Mouse (Mus musculus): ENCODE results near the gene Enam. TPM values are rescaled to one million over a fixed set of nuclear protein-coding genes. Genes with fewer than 3 reads are reported as not detected.
"Not testable (repeated sequence)": the region's sequence is repeated elsewhere in the genome, so short reads cannot be mapped to it uniquely, and the experiment has no call there.

Enam gene
- polyA plus RNA-seq, 1 experiment: not detected

GRCm38 (mm10) chr5:88519232-88519631, 31.5 kb downstream of the Enam start:
- no peaks in the 10 kb centered on the region for H3K27me3 ChIP-seq (ENCODE audit: control insufficient read depth)
- no peaks in the 10 kb centered on the region for H3K9me3 ChIP-seq (ENCODE audit: control insufficient read depth, low read length)
- TF ChIP-seq TAL1 (IDR thresholded peaks at IDR 0.05; ENCODE audit: low read length) (no peak), GATA1 (IDR thresholded peaks at IDR 0.05; ENCODE audit: low read length) (no peak)
- no peaks in the 10 kb centered on the region for H3K36me3 ChIP-seq (ENCODE audit: control insufficient read depth)
- no peak overlapping the region for H3K4me3 ChIP-seq (replicated peaks)
- no peaks in the 10 kb centered on the region for H3K4me1 ChIP-seq (ENCODE audit: control insufficient read depth)

GRCm38 (mm10) chr5:88527657-88528056, 39.9 kb downstream of the Enam start, which contains the start of gene Jchain:
TSS of gene Jchain (minus strand) at chr5:88527891.
- Histone ChIP-seq H3K4me3 (replicated peaks) (no peak within 1 kb of the TSS), H3K9me3 (ENCODE audit: control insufficient read depth, low read length) (no peaks in the 10 kb centered on the region), H3K27me3 (ENCODE audit: control insufficient read depth) (no peaks in the 10 kb centered on the region), H3K4me1 (ENCODE audit: control insufficient read depth) (no peaks in the 10 kb centered on the region), H3K36me3 (ENCODE audit: control insufficient read depth) (no peaks in the 10 kb centered on the region)
- TF ChIP-seq TAL1 (IDR thresholded peaks at IDR 0.05; ENCODE audit: low read length): no peak
- no peak for TF ChIP-seq GATA1 (IDR thresholded peaks at IDR 0.05; ENCODE audit: low read length)

GRCm38 (mm10) chr5:88530908-88531307, 43.1 kb downstream of the Enam start:
- Histone ChIP-seq H3K27me3 (ENCODE audit: control insufficient read depth) (no peaks in the 10 kb centered on the region), H3K36me3 (ENCODE audit: control insufficient read depth) (no peaks in the 10 kb centered on the region), H3K4me1 (ENCODE audit: control insufficient read depth) (no peaks in the 10 kb centered on the region), H3K4me3 (replicated peaks) (no peak overlapping the region), H3K9me3 (ENCODE audit: control insufficient read depth, low read length) (no peaks in the 10 kb centered on the region)
- TF ChIP-seq TAL1 (IDR thresholded peaks at IDR 0.05; ENCODE audit: low read length): no peak
- TF ChIP-seq GATA1 (IDR thresholded peaks at IDR 0.05; ENCODE audit: low read length): no peak

GRCm38 (mm10) chr5:88534697-88535096, 46.9 kb downstream of the Enam start:
- TF ChIP-seq TAL1 (IDR thresholded peaks at IDR 0.05; ENCODE audit: low read length) (no peak), GATA1 (IDR thresholded peaks at IDR 0.05; ENCODE audit: low read length) (no peak)
- H3K27me3 ChIP-seq (ENCODE audit: control insufficient read depth): no peaks in the 10 kb centered on the region
- H3K4me3 ChIP-seq (replicated peaks): no peak overlapping the region
- no peaks in the 10 kb centered on the region for H3K36me3 ChIP-seq (ENCODE audit: control insufficient read depth)
- no peaks in the 10 kb centered on the region for H3K9me3 ChIP-seq (ENCODE audit: control insufficient read depth, low read length)
- no peaks in the 10 kb centered on the region for H3K4me1 ChIP-seq (ENCODE audit: control insufficient read depth)

- Histone ChIP-seq H3K4me3 (replicated peaks) (no peak overlapping the region), H3K9me3 (ENCODE audit: control insufficient read depth, low read length) (no peaks in the 10 kb centered on the region), H3K36me3 (ENCODE audit: control insufficient read depth) (no peaks in the 10 kb centered on the region), H3K4me1 (ENCODE audit: control insufficient read depth) (no peaks in the 10 kb centered on the region), H3K27me3 (ENCODE audit: control insufficient read depth) (no peaks in the 10 kb centered on the region)
- TF ChIP-seq TAL1 (IDR thresholded peaks at IDR 0.05; ENCODE audit: low read length) (no peak), GATA1 (IDR thresholded peaks at IDR 0.05; ENCODE audit: low read length) (no peak)
Observed at GRCm38 (mm10) chr5:88540845-88541244, 53.1 kb downstream of the Enam start.

GRCm38 (mm10) chr5:88542651-88543282, 55.0 kb downstream of the Enam start:
- no peaks in the 10 kb centered on the region for H3K4me1 ChIP-seq (ENCODE audit: control insufficient read depth)
- H3K36me3 ChIP-seq (ENCODE audit: control insufficient read depth): no peaks in the 10 kb centered on the region
- no peak overlapping the region for H3K4me3 ChIP-seq (replicated peaks)
- TF ChIP-seq TAL1 (IDR thresholded peaks at IDR 0.05; ENCODE audit: low read length): no peak
- TF ChIP-seq GATA1 (IDR thresholded peaks at IDR 0.05; ENCODE audit: low read length): no peak
- H3K27me3 ChIP-seq (ENCODE audit: control insufficient read depth): no peaks in the 10 kb centered on the region
- no peaks in the 10 kb centered on the region for H3K9me3 ChIP-seq (ENCODE audit: control insufficient read depth, low read length)

GRCm38 (mm10) chr5:88544411-88544810, 56.6 kb downstream of the Enam start:
- not testable (repeated sequence) for H3K36me3 ChIP-seq (ENCODE audit: control insufficient read depth); H3K9me3 ChIP-seq (ENCODE audit: control insufficient read depth, low read length); H3K4me3 ChIP-seq (replicated peaks); H3K4me1 ChIP-seq (ENCODE audit: control insufficient read depth); H3K27me3 ChIP-seq (ENCODE audit: control insufficient read depth)

GRCm38 (mm10) chr5:88545536-88545935, 57.8 kb downstream of the Enam start:
- Histone ChIP-seq H3K4me3 (replicated peaks) (no peak overlapping the region), H3K9me3 (ENCODE audit: control insufficient read depth, low read length) (no peaks in the 10 kb centered on the region), H3K4me1 (ENCODE audit: control insufficient read depth) (no peaks in the 10 kb centered on the region), H3K27me3 (ENCODE audit: control insufficient read depth) (no peaks in the 10 kb centered on the region), H3K36me3 (ENCODE audit: control insufficient read depth) (no peaks in the 10 kb centered on the region)
- TF ChIP-seq GATA1 (IDR thresholded peaks at IDR 0.05; ENCODE audit: low read length) (no peak), TAL1 (IDR thresholded peaks at IDR 0.05; ENCODE audit: low read length) (no peak)

- H3K4me1 ChIP-seq (ENCODE audit: control insufficient read depth): peaks cover 30% of the 10 kb centered on the region
- no peaks in the 10 kb centered on the region for H3K27me3 ChIP-seq (ENCODE audit: control insufficient read depth)
- H3K36me3 ChIP-seq (ENCODE audit: control insufficient read depth): peaks cover 14% of the 10 kb centered on the region
- no peaks in the 10 kb centered on the region for H3K9me3 ChIP-seq (ENCODE audit: control insufficient read depth, low read length)
- TF ChIP-seq TAL1 (IDR thresholded peaks at IDR 0.05; ENCODE audit: low read length) (no peak), GATA1 (IDR thresholded peaks at IDR 0.05; ENCODE audit: low read length) (no peak)
- peak overlapping the region; percentile 74 for H3K4me3 ChIP-seq (replicated peaks)
Observed at GRCm38 (mm10) chr5:88553271-88554085, 65.7 kb downstream of the Enam start.
